Mouse (Mus musculus) midbrain, embryonic 11.5 days (tissue): ENCODE data around the gene Hip1. TPM values are rescaled to one million over a fixed set of nuclear protein-coding genes. Genes with fewer than 3 reads are reported as not detected.

Experiments used
- ATAC-seq: fragments of 200-750 bp; cut with Nextera tagmentation; 2 replicates; pipeline ENCODE4 v1.8.0; 2017; ENCODE audit warnings: moderate TSS enrichment, moderate library complexity; ENCODE audit not compliant: low FRiP score
- DNase-seq: peaks from one replicate; pipeline ENCODE4 v3.0.0; 2015; ENCODE audit warnings: low spot score; ENCODE audit errors: missing footprints
- H3K27ac ChIP-seq: fragments of 300-500 bp; sonication (generic); 2 replicates; pipeline ENCODE4 v1.5.1; 2014; ENCODE audit warnings: low read depth, low read length
- H3K27me3 ChIP-seq: fragments of 300-500 bp; sonication (generic); 2 replicates; pipeline ENCODE4 v1.6.1; 2014; ENCODE audit warnings: mild to moderate bottlenecking, low read length, moderate library complexity, mixed read lengths; ENCODE audit not compliant: control insufficient read depth, insufficient read depth
- H3K36me3 ChIP-seq: fragments of 300-500 bp; sonication (generic); 2 replicates; pipeline ENCODE4 v1.6.1; 2014; ENCODE audit warnings: mild to moderate bottlenecking, low read length, moderate library complexity, mixed read lengths; ENCODE audit not compliant: control insufficient read depth, insufficient read depth
- H3K4me1 ChIP-seq: fragments of 300-500 bp; sonication (generic); 2 replicates; pipeline ENCODE4 v1.6.1; 2014; ENCODE audit warnings: low read length; ENCODE audit not compliant: control insufficient read depth, insufficient read depth
- H3K4me2 ChIP-seq: fragments of 300-500 bp; sonication (generic); 2 replicates; pipeline ENCODE4 v1.6.1; 2014; ENCODE audit warnings: mild to moderate bottlenecking, moderate library complexity
- H3K4me3 ChIP-seq: fragments of 300-500 bp; sonication (generic); 2 replicates; pipeline ENCODE4 v1.5.1; 2014; ENCODE audit warnings: low read depth, low read length
- H3K9ac ChIP-seq: fragments of 300-500 bp; sonication (generic); 2 replicates; pipeline ENCODE4 v1.6.1; 2014; ENCODE audit warnings: low read length
- H3K9me3 ChIP-seq: fragments of 300-500 bp; sonication (generic); 2 replicates; pipeline ENCODE4 v1.6.1; 2016; ENCODE audit warnings: low read length; ENCODE audit not compliant: control insufficient read depth
- WGBS: fragments of 180-500 bp; shearing (Covaris S2); extraction: QIAGEN DNeasy Blood & Tissue Kit; methylation state at CpG from one replicate; pipeline ENCODE4 v1.1.7; 2014; 5-methylcytosine and 5-hydroxymethylcytosine counted together
- polyA plus RNA-seq: library from polyadenylated mRNA; unstranded; fragments of >200 nt; fragmentation: Nextera tagmentation; extraction: Ambion mirVana; gene quantifications from 2 replicates; pipeline ENCODE4 v1.2.1, GENCODE M21; 2014

Gene Hip1
- polyA plus RNA-seq, 1 experiment from 2014 or later, result 49.4 TPM

GRCm38 (mm10) chr5:135505442-135505841, 39.5 kb downstream of the Hip1 start:
- Histone ChIP-seq H3K27ac (no peak overlapping the region), H3K4me3 (no peak overlapping the region), H3K36me3 (no peaks in the 10 kb centered on the region), H3K9ac (no peak overlapping the region), H3K4me1 (no peaks in the 10 kb centered on the region), H3K9me3 (no peaks in the 10 kb centered on the region), H3K4me2 (no peak overlapping the region), H3K27me3 (no peaks in the 10 kb centered on the region)
- WGBS, result 80% methylated on average over 5 of the region's 5 CpGs
- DNase-seq, result no peak
- no peak for ATAC-seq

- ATAC-seq (no peak), DNase-seq (no peak)
- Histone ChIP-seq H3K9ac (no peak overlapping the region), H3K27me3 (no peaks in the 10 kb centered on the region), H3K36me3 (no peaks in the 10 kb centered on the region), H3K9me3 (no peaks in the 10 kb centered on the region), H3K4me1 (no peaks in the 10 kb centered on the region), H3K27ac (no peak overlapping the region), H3K4me3 (no peak overlapping the region), H3K4me2 (no peak overlapping the region)
- WGBS, result 88% methylated on average over 7 of the region's 7 CpGs
Observed at GRCm38 (mm10) chr5:135502931-135503330, 42.0 kb downstream of the Hip1 start.

GRCm38 (mm10) chr5:135502027-135502426, 42.9 kb downstream of the Hip1 start:
- no peak overlapping the region for H3K27ac ChIP-seq
- no peak for DNase-seq
- WGBS, result 84% methylated on average over 8 of the region's 8 CpGs
- H3K9ac ChIP-seq, result no peak overlapping the region
- H3K4me3 ChIP-seq, result no peak overlapping the region
- H3K4me1 ChIP-seq, result no peaks in the 10 kb centered on the region
- no peaks in the 10 kb centered on the region for H3K36me3 ChIP-seq
- H3K9me3 ChIP-seq, result no peaks in the 10 kb centered on the region
- no peak overlapping the region for H3K4me2 ChIP-seq
- ATAC-seq, result no peak
- no peaks in the 10 kb centered on the region for H3K27me3 ChIP-seq

- no peak overlapping the region for H3K4me2 ChIP-seq
- WGBS, result 84% methylated on average over 3 of the region's 3 CpGs
- H3K9me3 ChIP-seq, result no peaks in the 10 kb centered on the region
- no peak overlapping the region for H3K9ac ChIP-seq
- no peak overlapping the region for H3K4me3 ChIP-seq
- no peaks in the 10 kb centered on the region for H3K4me1 ChIP-seq
- no peaks in the 10 kb centered on the region for H3K27me3 ChIP-seq
- DNase-seq, result no peak
- ATAC-seq, result no peak
- no peak overlapping the region for H3K27ac ChIP-seq
- no peaks in the 10 kb centered on the region for H3K36me3 ChIP-seq
Observed at GRCm38 (mm10) chr5:135498914-135499313, 46.0 kb downstream of the Hip1 start.

GRCm38 (mm10) chr5:135497347-135497955, 47.5 kb downstream of the Hip1 start:
- Histone ChIP-seq H3K4me2 (no peak overlapping the region), H3K9me3 (no peaks in the 10 kb centered on the region), H3K4me3 (no peak overlapping the region), H3K9ac (no peak overlapping the region), H3K4me1 (no peaks in the 10 kb centered on the region), H3K36me3 (no peaks in the 10 kb centered on the region), H3K27me3 (no peaks in the 10 kb centered on the region), H3K27ac (no peak overlapping the region)
- DNase-seq (no peak), ATAC-seq (no peak)
- 79% methylated on average over 6 of the region's 6 CpGs for WGBS

GRCm38 (mm10) chr5:135496489-135496888, 48.4 kb downstream of the Hip1 start:
- H3K4me3 ChIP-seq, result no peak overlapping the region
- 91% methylated on average over 2 of the region's 2 CpGs for WGBS
- H3K27me3 ChIP-seq, result no peaks in the 10 kb centered on the region
- ATAC-seq (no peak), DNase-seq (no peak)
- no peaks in the 10 kb centered on the region for H3K4me1 ChIP-seq
- no peaks in the 10 kb centered on the region for H3K36me3 ChIP-seq
- no peak overlapping the region for H3K27ac ChIP-seq
- H3K9ac ChIP-seq, result no peak overlapping the region
- H3K9me3 ChIP-seq, result no peaks in the 10 kb centered on the region
- no peak overlapping the region for H3K4me2 ChIP-seq

- no peak overlapping the region for H3K27ac ChIP-seq
- 91% methylated on average over 8 of the region's 8 CpGs for WGBS
- DNase-seq (no peak), ATAC-seq (no peak)
- H3K36me3 ChIP-seq, result no peaks in the 10 kb centered on the region
- H3K4me2 ChIP-seq, result no peak overlapping the region
- no peaks in the 10 kb centered on the region for H3K27me3 ChIP-seq
- H3K4me1 ChIP-seq, result no peaks in the 10 kb centered on the region
- no peaks in the 10 kb centered on the region for H3K9me3 ChIP-seq
- no peak overlapping the region for H3K9ac ChIP-seq
- H3K4me3 ChIP-seq, result no peak overlapping the region
Observed at GRCm38 (mm10) chr5:135495471-135495870, 49.4 kb downstream of the Hip1 start.

- Histone ChIP-seq H3K27ac (no peak overlapping the region), H3K4me2 (no peak overlapping the region), H3K4me3 (no peak overlapping the region), H3K36me3 (no peaks in the 10 kb centered on the region), H3K9me3 (no peaks in the 10 kb centered on the region), H3K4me1 (peaks cover 3% of the 10 kb centered on the region; the same call in 1 of the 2 replicates), H3K9ac (no peak overlapping the region), H3K27me3 (no peaks in the 10 kb centered on the region)
- no peak for DNase-seq
- WGBS, result 82% methylated on average over 13 of the region's 13 CpGs
- no peak for ATAC-seq
Observed at GRCm38 (mm10) chr5:135494183-135494910, 50.6 kb downstream of the Hip1 start.

GRCm38 (mm10) chr5:135493095-135493494, 51.8 kb downstream of the Hip1 start:
- WGBS, result 85% methylated on average over 3 of the region's 3 CpGs
- no peaks in the 10 kb centered on the region for H3K27me3 ChIP-seq
- H3K27ac ChIP-seq, result no peak overlapping the region

More at GRCm38 (mm10) chr5:135493095-135493494, 51.8 kb downstream of the Hip1 start:
- ATAC-seq (no peak), DNase-seq (no peak)
- Histone ChIP-seq H3K36me3 (no peaks in the 10 kb centered on the region), H3K4me2 (no peak overlapping the region), H3K4me1 (peaks cover 6% of the 10 kb centered on the region), H3K9ac (no peak overlapping the region), H3K9me3 (no peaks in the 10 kb centered on the region), H3K4me3 (no peak overlapping the region)
